Mouse (Mus musculus) midbrain, embryonic 15.5 days (tissue): Measurements from ENCODE around the gene Cnbp. TPM values are rescaled to one million over a fixed set of nuclear protein-coding genes. Genes with fewer than 3 reads are reported as not detected.

Experiments
- ATAC-seq: fragments of 200-750 bp; cut with Nextera tagmentation; replicated peaks from 2 replicates; pipeline ENCODE4 v1.8.0; 2017; ENCODE audit warnings: moderate TSS enrichment
- H3K27ac ChIP-seq: fragments of 300-500 bp; sonication (generic); 2 replicates; pipeline ENCODE4 v1.5.1; 2015; ENCODE audit warnings: mild to moderate bottlenecking, inconsistent platforms
- H3K27me3 ChIP-seq: fragments of 300-500 bp; sonication (generic); replicated peaks from 2 replicates; pipeline ENCODE4 v1.6.1; 2015; ENCODE audit warnings: inconsistent platforms
- H3K36me3 ChIP-seq: fragments of 300-500 bp; sonication (generic); replicated peaks from 2 replicates; pipeline ENCODE4 v1.6.1; 2015; ENCODE audit warnings: inconsistent platforms
- H3K4me1 ChIP-seq: fragments of 300-500 bp; sonication (generic); 2 replicates; pipeline ENCODE4 v1.6.1; 2015; ENCODE audit warnings: inconsistent platforms
- H3K4me2 ChIP-seq: fragments of 300-500 bp; sonication (generic); 2 replicates; pipeline ENCODE4 v1.6.1; 2015; ENCODE audit warnings: inconsistent platforms, mild to moderate bottlenecking, moderate library complexity
- H3K4me3 ChIP-seq: fragments of 300-500 bp; sonication (generic); 2 replicates; pipeline ENCODE4 v1.5.1; 2015; ENCODE audit warnings: mild to moderate bottlenecking, inconsistent platforms
- H3K9ac ChIP-seq: fragments of 300-500 bp; sonication (generic); 2 replicates; pipeline ENCODE4 v1.6.1; 2015; ENCODE audit warnings: mild to moderate bottlenecking, inconsistent platforms
- H3K9me3 ChIP-seq: fragments of 300-500 bp; sonication (generic); 2 replicates; pipeline ENCODE4 v1.6.1; 2016; ENCODE audit warnings: inconsistent platforms
- WGBS: fragments of 180-500 bp; shearing (Covaris S2); methylation state at CpG from one replicate; pipeline ENCODE4 v1.1.7; 2015; ENCODE audit warnings: mixed read lengths; 5-methylcytosine and 5-hydroxymethylcytosine counted together
- polyA plus RNA-seq: library from polyadenylated mRNA; unstranded; fragments of >200 nt; fragmentation: Nextera tagmentation; extraction: Ambion mirVana; gene quantifications from 2 replicates; pipeline ENCODE4 v1.2.1, GENCODE M21; 2015

Cnbp gene
- polyA plus RNA-seq, 1 experiment from 2014 or later, result 467 TPM

GRCm38 (mm10) chr6:87845031-87845695 is 5.7 kb downstream of the Cnbp start:
- no peak overlapping the region for H3K4me2 ChIP-seq
- 93% methylated on average over 13 of the region's 13 CpGs for WGBS
- no peak overlapping the region for H3K4me3 ChIP-seq
- ATAC-seq, result no peak
- H3K4me1 ChIP-seq, result peaks cover 29% of the 10 kb centered on the region
- H3K9me3 ChIP-seq, result no peaks in the 10 kb centered on the region
- no peak overlapping the region for H3K9ac ChIP-seq
- no peak overlapping the region for H3K27ac ChIP-seq
- H3K36me3 ChIP-seq, result peaks cover 28% of the 10 kb centered on the region
- no peaks in the 10 kb centered on the region for H3K27me3 ChIP-seq

- H3K4me1 ChIP-seq, result peaks cover 19% of the 10 kb centered on the region
- H3K9me3 ChIP-seq, result no peaks in the 10 kb centered on the region
- no peak overlapping the region for H3K4me3 ChIP-seq
- 18% methylated on average over 1 of the region's 1 CpGs for WGBS
- H3K27ac ChIP-seq, result no peak overlapping the region
- no peak overlapping the region for H3K4me2 ChIP-seq
- peaks cover 28% of the 10 kb centered on the region for H3K36me3 ChIP-seq
- H3K9ac ChIP-seq, result no peak overlapping the region
- no peaks in the 10 kb centered on the region for H3K27me3 ChIP-seq
- ATAC-seq, result no peak
Observed at GRCm38 (mm10) chr6:87842254-87842653, 8.7 kb downstream of the Cnbp start.

- Histone ChIP-seq H3K9me3 (no peaks in the 10 kb centered on the region), H3K36me3 (peaks cover 28% of the 10 kb centered on the region), H3K9ac (no peak overlapping the region), H3K4me3 (no peak overlapping the region), H3K4me1 (peaks cover 19% of the 10 kb centered on the region), H3K27ac (no peak overlapping the region), H3K27me3 (no peaks in the 10 kb centered on the region), H3K4me2 (no peak overlapping the region)
- 79% methylated on average over 8 of the region's 8 CpGs for WGBS
- ATAC-seq, result no peak
Observed at GRCm38 (mm10) chr6:87841635-87842034, 9.3 kb downstream of the Cnbp start.

GRCm38 (mm10) chr6:87839797-87840341 is 11.0 kb downstream of the Cnbp start:
- H3K9me3 ChIP-seq, result no peaks in the 10 kb centered on the region
- H3K27me3 ChIP-seq, result no peaks in the 10 kb centered on the region
- H3K4me2 ChIP-seq, result no peak overlapping the region
- ATAC-seq, result no peak
- H3K4me1 ChIP-seq, result peaks cover 20% of the 10 kb centered on the region
- no peak overlapping the region for H3K9ac ChIP-seq
- H3K4me3 ChIP-seq, result no peak overlapping the region
- 68% methylated on average over 11 of the region's 11 CpGs for WGBS
- no peak overlapping the region for H3K27ac ChIP-seq
- peaks cover 21% of the 10 kb centered on the region for H3K36me3 ChIP-seq

- Histone ChIP-seq H3K27ac (peak within 1 kb of the TSS; percentile 96), H3K4me1 (peaks cover 20% of the 10 kb centered on the region), H3K9ac (peak within 1 kb of the TSS; percentile 88), H3K27me3 (no peaks in the 10 kb centered on the region), H3K36me3 (peaks cover 16% of the 10 kb centered on the region), H3K4me3 (peak within 1 kb of the TSS; percentile 85), H3K4me2 (peak within 1 kb of the TSS; percentile 81), H3K9me3 (no peaks in the 10 kb centered on the region)
- ATAC-seq, result peak; percentile 98
- WGBS, result under 1% methylated on average over 46 of the region's 46 CpGs
Observed at GRCm38 (mm10) chr6:87838551-87839197, 12.2 kb downstream of the Cnbp start, which contains the start of gene Isy1. Isy1 (minus strand) TSS chr6:87838798.

- H3K4me3 ChIP-seq, result no peak within 1 kb of the TSS
- no peak within 1 kb of the TSS for H3K27ac ChIP-seq
- H3K27me3 ChIP-seq, result no peaks in the 10 kb centered on the region
- H3K9ac ChIP-seq, result no peak within 1 kb of the TSS
- peaks cover 20% of the 10 kb centered on the region for H3K4me1 ChIP-seq
- no peak for ATAC-seq
- H3K4me2 ChIP-seq, result no peak within 1 kb of the TSS
- no peaks in the 10 kb centered on the region for H3K9me3 ChIP-seq
- H3K36me3 ChIP-seq, result peaks cover 14% of the 10 kb centered on the region; the same call in 1 of the 2 replicates
- WGBS, result 93% methylated on average over 7 of the region's 7 CpGs
Observed at GRCm38 (mm10) chr6:87835695-87836094, 15.2 kb downstream of the Cnbp start, which contains the start of gene Gm45140. Gm45140 (minus strand) TSS chr6:87835795.

GRCm38 (mm10) chr6:87820366-87820765 is 30.5 kb downstream of the Cnbp start:
- H3K36me3 ChIP-seq, result peaks cover 44% of the 10 kb centered on the region
- no peaks in the 10 kb centered on the region for H3K27me3 ChIP-seq
- H3K27ac ChIP-seq, result no peak overlapping the region
- no peaks in the 10 kb centered on the region for H3K4me1 ChIP-seq
- no peak for ATAC-seq
- WGBS, result 95% methylated on average over 2 of the region's 2 CpGs
- no peaks in the 10 kb centered on the region for H3K9me3 ChIP-seq
- H3K9ac ChIP-seq, result no peak overlapping the region
- H3K4me2 ChIP-seq, result no peak overlapping the region
- no peak overlapping the region for H3K4me3 ChIP-seq

GRCm38 (mm10) chr6:87814486-87814885 is 36.4 kb downstream of the Cnbp start:
- no peak overlapping the region for H3K9ac ChIP-seq
- no peak overlapping the region for H3K27ac ChIP-seq
- H3K36me3 ChIP-seq, result peaks cover 15% of the 10 kb centered on the region; the same call in 1 of the 2 replicates
- H3K4me2 ChIP-seq, result no peak overlapping the region
- H3K9me3 ChIP-seq, result no peaks in the 10 kb centered on the region
- H3K27me3 ChIP-seq, result no peaks in the 10 kb centered on the region
- H3K4me3 ChIP-seq, result no peak overlapping the region
- H3K4me1 ChIP-seq, result peaks cover 21% of the 10 kb centered on the region
- 91% methylated on average over 5 of the region's 5 CpGs for WGBS
- no peak for ATAC-seq

- ATAC-seq, result no peak
- Histone ChIP-seq H3K4me3 (no peak overlapping the region; the same call in 1 of the 2 replicates), H3K9me3 (no peaks in the 10 kb centered on the region), H3K27me3 (no peaks in the 10 kb centered on the region), H3K9ac (no peak overlapping the region), H3K36me3 (peaks cover 8% of the 10 kb centered on the region; the same call in 1 of the 2 replicates), H3K4me1 (peaks cover 21% of the 10 kb centered on the region), H3K27ac (no peak overlapping the region), H3K4me2 (peak overlapping the region; percentile 91; the same call in 1 of the 2 replicates)
- WGBS, result 81% methylated on average over 1 of the region's 1 CpGs
Observed at GRCm38 (mm10) chr6:87812656-87813055, 38.2 kb downstream of the Cnbp start.

- peak; percentile 98 for ATAC-seq
- H3K4me2 ChIP-seq, result peak within 1 kb of the TSS; percentile 91
- peak within 1 kb of the TSS; percentile 64 for H3K9ac ChIP-seq
- H3K4me1 ChIP-seq, result peaks cover 21% of the 10 kb centered on the region
- peak within 1 kb of the TSS; percentile 69 for H3K27ac ChIP-seq
- peak within 1 kb of the TSS; percentile 82 for H3K4me3 ChIP-seq
- WGBS, result under 1% methylated on average over 50 of the region's 56 CpGs
- H3K27me3 ChIP-seq, result no peaks in the 10 kb centered on the region
- H3K9me3 ChIP-seq, result no peaks in the 10 kb centered on the region
- peaks cover 8% of the 10 kb centered on the region; the same call in 1 of the 2 replicates for H3K36me3 ChIP-seq
Observed at GRCm38 (mm10) chr6:87811675-87812338, 39.1 kb downstream of the Cnbp start, which contains the start of gene Rab43. Rab43 (minus strand) TSS chr6:87812164.

GRCm38 (mm10) chr6:87810713-87811669 is 39.9 kb downstream of the Cnbp start:
- peaks cover 8% of the 10 kb centered on the region; the same call in 1 of the 2 replicates for H3K36me3 ChIP-seq
- WGBS, result 1% methylated on average over 77 of the region's 77 CpGs
- H3K4me1 ChIP-seq, result peaks cover 21% of the 10 kb centered on the region
- H3K9ac ChIP-seq, result peak overlapping the region; percentile 64
- H3K4me3 ChIP-seq, result peak overlapping the region; percentile 82
- H3K4me2 ChIP-seq, result peak overlapping the region; percentile 91
- H3K9me3 ChIP-seq, result no peaks in the 10 kb centered on the region
- ATAC-seq, result peak; percentile 65
- H3K27me3 ChIP-seq, result no peaks in the 10 kb centered on the region
- peak overlapping the region; percentile 69 for H3K27ac ChIP-seq
